Comparison of ENCODE assay signal across 20 mouse cellular contexts in genomic region chr13:101287131-101287530, GRCm38 (mm10).
"Had no signal": no experiment of that assay in that cellular context is flagged by ENCODE, and none has a peak within 500 bp of the region (broad histone marks: within the 10 kb centered on the region; RNA-seq: fewer than 3 reads in every experiment).

No protein-coding gene starts in this region.

- H3K4me3 ChIP-seq: intestine, embryonic 15.5 days; layer of hippocampus, adult 2 months; left cerebral cortex, adult 2 months; liver, embryonic 12.5 days; liver, embryonic 15.5 days; lung, embryonic 15.5 days; megakaryocyte, embryonic 14.5 days; midbrain, embryonic 10.5 days; neural tube, embryonic 12.5 days; neural tube, embryonic 15.5 days had no signal

- H3K9ac ChIP-seq: intestine, embryonic 15.5 days; liver, embryonic 12.5 days; liver, embryonic 15.5 days; lung, embryonic 15.5 days; neural tube, embryonic 12.5 days; neural tube, embryonic 15.5 days had no signal

- H3K27ac ChIP-seq: intestine, embryonic 15.5 days; kidney, postnatal 0 days; layer of hippocampus, adult 2 months; left cerebral cortex, adult 2 months; liver, embryonic 12.5 days; liver, embryonic 15.5 days; lung, embryonic 15.5 days; midbrain, embryonic 10.5 days; neural tube, embryonic 12.5 days; neural tube, embryonic 15.5 days had no signal

- ATAC-seq: intestine, embryonic 15.5 days; liver, embryonic 12.5 days had no signal

- H3K36me3 ChIP-seq: intestine, embryonic 15.5 days; liver, embryonic 12.5 days; liver, embryonic 15.5 days; lung, embryonic 15.5 days; midbrain, embryonic 10.5 days; neural tube, embryonic 12.5 days; neural tube, embryonic 15.5 days had no signal

- H3K4me2 ChIP-seq: intestine, embryonic 15.5 days; liver, embryonic 12.5 days; liver, embryonic 15.5 days; lung, embryonic 15.5 days; neural tube, embryonic 12.5 days; neural tube, embryonic 15.5 days had no signal

- H3K9me3 ChIP-seq: intestine, embryonic 15.5 days; liver, embryonic 12.5 days; liver, embryonic 15.5 days; lung, embryonic 15.5 days; neural tube, embryonic 12.5 days; neural tube, embryonic 15.5 days had no signal

- H3K4me1 ChIP-seq: intestine, embryonic 15.5 days; liver, embryonic 12.5 days; liver, embryonic 15.5 days; lung, embryonic 15.5 days; megakaryocyte, embryonic 14.5 days; neural tube, embryonic 12.5 days had no signal

- DNase-seq: kidney, adult 11 months; kidney, postnatal 25 days; layer of hippocampus, adult 9-11 months; layer of hippocampus, postnatal 36 days; lung, adult 18-20 months; lung, postnatal 10 days; lung, postnatal 36 days; thymus, adult 18-20 months; thymus, postnatal 36 days had no signal

- H3K27me3 ChIP-seq: intestine, embryonic 15.5 days; liver, embryonic 12.5 days; liver, embryonic 15.5 days; lung, embryonic 15.5 days; neural tube, embryonic 12.5 days; neural tube, embryonic 15.5 days had no signal
